Mouse (Mus musculus) gastrocnemius, postnatal 36 days (tissue): ENCODE data around the gene Gsap. TPM values are rescaled to one million over a fixed set of nuclear protein-coding genes. Genes with fewer than 3 reads are reported as not detected.
"Not testable (repeated sequence)": the region's sequence is repeated elsewhere in the genome, so short reads cannot be mapped to it uniquely, and the experiment has no call there.

Experiments used
- DNase-seq, 2 experiments: peaks; one replicate each; pipeline ENCODE4 v3.0.0; 2022
- intact Hi-C: fragments of 180-260 bp; cut with DNase I; formaldehyde crosslinking; loops from one replicate; pipeline ENCODE4 v1.15.1; 2025
- total RNA-seq, 2 experiments: library from RNA; stranded (reverse); gene quantifications; 2 replicates each; pipeline ENCODE4 v1.2.3; 2021

Gsap gene
- total RNA-seq, 2 experiments from 2014 or later: 1.3 to 1.4 TPM

GRCm38 (mm10) chr5:21175132-21176112 is 10.6 kb upstream of the Gsap start:
- no peak for DNase-seq
- intact Hi-C loops: no loop called here

- no peak for DNase-seq
- intact Hi-C loops: no loop called here
Measured at GRCm38 (mm10) chr5:21179496-21179895, 6.6 kb upstream of the Gsap start.

DNA sequence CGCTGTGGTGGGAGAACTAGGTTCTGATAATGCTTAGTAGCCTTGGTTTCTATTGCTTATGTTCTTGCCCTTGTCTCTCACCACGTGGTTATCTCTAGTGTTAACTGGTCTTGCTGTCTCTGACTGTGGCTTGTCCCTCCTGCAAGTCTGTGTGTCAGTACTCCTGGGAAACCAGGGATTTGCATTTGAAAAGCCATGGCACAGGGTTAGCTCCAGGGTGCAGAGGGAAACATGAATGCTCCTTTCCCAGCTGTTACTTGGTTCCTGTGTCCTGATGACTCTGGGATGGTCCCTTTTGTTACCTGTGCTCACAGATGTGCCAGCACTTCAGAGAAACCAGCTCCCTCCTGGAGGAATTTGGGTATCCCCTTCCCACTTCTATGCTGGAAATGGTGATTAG is 3.0 kb upstream of the Gsap start:
- DNase-seq, intact Hi-C loops: not testable (repeated sequence)

GRCm38 (mm10) chr5:21186821-21187220 is 766 bp downstream of the Gsap start:
- intact Hi-C loops: no loop called here
- no peak for DNase-seq

GRCm38 (mm10) chr5:21188435-21188834 is 2.4 kb downstream of the Gsap start:
- intact Hi-C loops: no loop called here

GRCm38 (mm10) chr5:21189036-21189435 is 3.0 kb downstream of the Gsap start:
- DNase-seq: no peak
- intact Hi-C loops: no loop called here

More at GRCm38 (mm10) chr5:21188435-21188834, 2.4 kb downstream of the Gsap start:
- no peak for DNase-seq

GRCm38 (mm10) chr5:21189460-21189859 is 3.4 kb downstream of the Gsap start:
- intact Hi-C loops: no loop called here
- DNase-seq: no peak

- no peak for DNase-seq
- intact Hi-C loops: no loop called here
Measured at GRCm38 (mm10) chr5:21203504-21203903, 17.4 kb downstream of the Gsap start.

DNA sequence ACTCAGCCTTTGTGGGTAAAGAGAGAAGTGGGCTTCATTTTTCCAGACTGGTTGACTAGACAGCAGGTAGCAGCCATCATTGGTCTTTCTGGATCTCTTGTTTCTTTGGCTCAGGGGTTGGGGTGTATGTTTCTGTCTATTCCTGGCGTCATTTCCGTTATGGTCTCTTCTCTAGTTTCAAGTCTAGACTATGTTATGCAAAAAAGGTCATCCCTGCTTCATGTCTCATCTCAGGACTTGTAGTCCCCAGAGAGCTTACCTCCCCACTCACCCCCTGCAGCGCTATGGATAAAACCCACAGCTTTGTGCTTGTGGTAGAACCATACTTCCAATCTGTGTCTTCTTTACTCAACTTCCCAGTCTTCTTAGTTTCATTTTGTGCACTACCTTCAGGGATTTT is 18.1 kb downstream of the Gsap start:
- DNase-seq: no peak
- intact Hi-C loops: no loop called here

- intact Hi-C loops: no loop called here
- no peak for DNase-seq
Measured at GRCm38 (mm10) chr5:21206014-21206413, 20.0 kb downstream of the Gsap start.

GRCm38 (mm10) chr5:21211406-21211805 is 25.4 kb downstream of the Gsap start:
- intact Hi-C loops: no loop called here

GRCm38 (mm10) chr5:21212933-21213332 is 26.9 kb downstream of the Gsap start:
- intact Hi-C loops: no loop called here
- DNase-seq: no peak

More at GRCm38 (mm10) chr5:21211406-21211805, 25.4 kb downstream of the Gsap start:
- no peak for DNase-seq

DNA sequence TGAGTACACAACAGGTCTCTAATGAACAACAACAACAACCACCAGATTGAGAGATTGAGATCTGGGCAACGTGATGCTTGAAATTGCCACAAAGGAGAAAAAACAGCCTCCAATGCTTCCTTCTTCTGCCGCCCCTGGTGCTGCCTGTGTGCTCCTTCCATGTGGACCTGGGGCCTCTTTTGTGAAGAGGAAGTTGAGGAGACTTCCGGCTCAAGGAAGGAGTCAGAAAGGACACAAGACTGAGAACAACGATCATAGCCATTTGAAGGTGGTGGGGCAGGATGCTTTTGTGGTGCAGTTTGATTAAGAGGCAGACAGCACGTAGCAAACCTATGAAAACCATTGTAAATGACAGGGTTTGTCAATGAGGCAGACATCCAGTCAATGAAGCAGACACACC is 27.7 kb downstream of the Gsap start:
- intact Hi-C loops: no loop called here
- DNase-seq: no peak

DNA sequence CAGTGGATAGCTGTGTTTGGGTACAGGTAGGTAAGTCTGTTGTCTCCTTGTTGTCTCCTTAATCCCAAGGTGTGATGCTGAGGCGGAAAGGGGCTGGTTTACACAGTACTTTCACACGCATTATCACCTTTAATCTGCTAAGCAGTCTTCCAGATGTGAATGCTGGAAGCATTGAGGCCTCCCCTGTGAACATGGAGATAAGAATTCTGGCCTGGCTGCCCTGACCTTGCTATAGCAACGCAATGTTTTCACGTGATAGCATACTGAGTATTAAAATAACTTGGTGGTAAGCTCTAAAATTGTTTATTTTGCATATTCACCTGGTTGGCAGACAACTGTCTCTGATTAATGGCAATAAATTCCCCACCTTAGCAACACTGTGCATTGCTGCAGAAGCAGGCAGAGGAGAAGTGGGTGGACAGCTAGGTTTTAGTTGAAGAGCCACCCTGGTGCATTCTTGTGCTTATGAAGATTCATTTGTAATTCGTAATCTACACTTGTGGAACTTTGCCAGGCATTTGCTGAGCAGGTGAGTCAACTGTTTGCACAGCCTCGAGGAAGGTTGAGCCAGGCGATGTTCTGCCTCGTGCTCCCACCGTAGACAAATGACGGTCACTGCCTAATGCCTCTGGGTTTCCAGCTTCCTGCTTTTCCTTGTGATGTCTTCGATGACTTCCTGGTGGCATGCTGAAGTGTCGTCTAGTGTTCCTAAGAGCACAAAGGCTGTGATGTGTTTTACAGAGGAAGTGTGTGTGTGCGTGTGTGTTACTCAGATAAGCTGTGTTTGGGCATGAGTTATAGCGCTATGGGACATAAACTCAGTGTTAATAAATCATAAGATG is 31.6 kb downstream of the Gsap start:
- DNase-seq: no peak
- intact Hi-C loops: no loop called here

- intact Hi-C loops: no loop called here
- DNase-seq: no peak
Measured at GRCm38 (mm10) chr5:21232876-21233275, 46.8 kb downstream of the Gsap start.

DNA sequence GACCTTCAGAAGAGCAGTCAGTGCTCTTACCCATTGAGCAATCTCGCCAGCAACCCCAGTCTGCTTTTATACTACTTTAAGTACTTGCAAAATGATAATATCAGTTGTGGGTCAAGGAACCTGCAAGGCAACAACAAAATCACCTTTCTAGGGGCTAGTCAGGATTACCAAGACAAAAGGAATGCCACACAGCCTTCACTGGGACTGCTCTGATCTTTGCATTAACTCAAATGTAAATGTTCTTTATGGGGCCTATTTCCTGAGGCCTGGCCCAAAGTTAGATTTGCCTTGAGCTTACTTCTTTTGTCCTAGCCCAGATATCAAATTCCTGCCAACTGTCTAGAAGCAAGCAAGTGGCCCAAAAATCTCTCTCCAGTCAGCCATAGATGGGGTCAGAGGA is 58.5 kb downstream of the Gsap start:
- intact Hi-C loops: no loop called here
- no peak for DNase-seq

- intact Hi-C loops: no loop called here
- no peak for DNase-seq
Measured at GRCm38 (mm10) chr5:21245241-21245640, 59.2 kb downstream of the Gsap start.

- intact Hi-C loops: no loop called here
Measured at GRCm38 (mm10) chr5:21246794-21247193, 60.7 kb downstream of the Gsap start.

DNA sequence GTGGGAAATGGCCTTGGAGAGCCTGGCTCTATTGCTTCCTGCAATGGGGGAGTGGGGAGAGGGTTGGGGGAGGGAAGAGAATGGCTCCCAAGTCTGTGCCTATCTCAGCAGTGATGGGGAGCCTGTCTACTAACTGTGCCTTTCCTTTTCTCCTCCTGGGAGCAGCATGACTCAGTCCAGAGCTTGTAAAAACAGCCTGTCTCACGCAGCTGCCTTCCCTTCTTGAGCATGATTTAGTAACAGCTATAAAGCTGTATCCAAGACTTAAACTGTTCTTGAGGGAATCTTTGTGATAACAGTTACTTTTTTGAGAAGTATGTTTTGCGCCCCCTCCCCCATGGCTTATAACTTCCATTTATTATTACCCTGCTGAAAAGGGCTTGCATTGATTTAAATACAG is 61.9 kb downstream of the Gsap start:
- DNase-seq: no peak
- intact Hi-C loops: no loop called here

More at GRCm38 (mm10) chr5:21246794-21247193, 60.7 kb downstream of the Gsap start:
- no peak for DNase-seq

GRCm38 (mm10) chr5:21248834-21249233 is 62.8 kb downstream of the Gsap start:
- intact Hi-C loops: no loop called here
- no peak for DNase-seq
